14 mouse cellular contexts compared by ENCODE assay signal in genomic region chr1:177705204-177705603, GRCm38 (mm10). TPM values are rescaled to one million over a fixed set of nuclear protein-coding genes. Genes with fewer than 3 reads are reported as not detected.
DNase-seq lines count a peak whose midpoint lies in the region; ATAC-seq and TF ChIP-seq lines count a peak whose summit lies in the region.
"Had no signal": no experiment of that assay in that cellular context is flagged by ENCODE, and none has a peak within 500 bp of the region (broad histone marks: within the 10 kb centered on the region; RNA-seq: fewer than 3 reads in every experiment).

No protein-coding gene starts in this region.

- no peak for ATAC-seq in hindbrain, postnatal 0 days
- ATAC-seq in hindbrain, embryonic 14.5 days (ENCODE audit: low FRiP score): no peak
- ATAC-seq: forebrain, embryonic 15.5 days; hindbrain, embryonic 16.5 days had no signal

- H3K4me3 ChIP-seq in hindbrain, postnatal 0 days (ENCODE audit: low read length): no peak overlapping the region
- H3K4me3 ChIP-seq in hindbrain, embryonic 14.5 days (replicated peaks; ENCODE audit: low read length): no peak overlapping the region
- H3K4me3 ChIP-seq: forebrain, embryonic 15.5 days; heart, embryonic 10.5 days; lung, embryonic 15.5 days had no signal

- no peak for DNase-seq in hindbrain, postnatal 0 days (ENCODE audit: low spot score)
- no peak for DNase-seq in hindbrain, embryonic 14.5 days (ENCODE audit: low spot score)
- peak; percentile 31 for DNase-seq in thymus, postnatal 0 days (ENCODE audit: low spot score)
- no peak for DNase-seq in thymus, postnatal 4 days
- DNase-seq in adipocyte (ENCODE audit: low spot score): peak; percentile 24
- DNase-seq in retina, postnatal 1 day: peak; percentile 37
- no peak for DNase-seq in urinary bladder, postnatal 14 days (ENCODE audit: low spot score)
- no peak for DNase-seq in urinary bladder, adult 18-20 months (ENCODE audit: low spot score in 2 of 2)
- DNase-seq: layer of hippocampus, postnatal 36 days had no signal

- H3K4me2 ChIP-seq in hindbrain, postnatal 0 days (ENCODE audit: low read depth, low read length): no peak overlapping the region
- no peak overlapping the region for H3K4me2 ChIP-seq in hindbrain, embryonic 14.5 days (replicated peaks)
- H3K4me2 ChIP-seq: forebrain, embryonic 15.5 days; lung, embryonic 15.5 days had no signal

- H3K9ac ChIP-seq in hindbrain, postnatal 0 days (replicated peaks; ENCODE audit: low read length): no peak overlapping the region
- H3K9ac ChIP-seq in hindbrain, embryonic 14.5 days: no peak overlapping the region
- H3K9ac ChIP-seq: forebrain, embryonic 15.5 days; lung, embryonic 15.5 days had no signal

- no peaks in the 10 kb centered on the region for H3K4me1 ChIP-seq in hindbrain, postnatal 0 days (ENCODE audit: insufficient read depth, low read length)
- H3K4me1 ChIP-seq in hindbrain, embryonic 14.5 days (replicated peaks; ENCODE audit: control insufficient read depth, insufficient read depth, low read length): no peaks in the 10 kb centered on the region
- H3K4me1 ChIP-seq: lung, embryonic 15.5 days had no signal

- TF ChIP-seq CTCF in hindbrain, postnatal 0 days (IDR thresholded peaks at IDR 0.05; ENCODE audit: low read depth): peak; percentile 34; the same call in 1 of the 2 replicates

- 63% methylated on average over 2 of the region's 2 CpGs for WGBS in hindbrain, postnatal 0 days
- 59% methylated on average over 2 of the region's 2 CpGs for WGBS in hindbrain, embryonic 14.5 days

- H3K27me3 ChIP-seq in hindbrain, postnatal 0 days (ENCODE audit: insufficient read depth, low read length): no peaks in the 10 kb centered on the region
- H3K27me3 ChIP-seq in hindbrain, embryonic 14.5 days (ENCODE audit: control insufficient read depth, insufficient read depth, low read length): no peaks in the 10 kb centered on the region
- H3K27me3 ChIP-seq: forebrain, embryonic 15.5 days; lung, embryonic 15.5 days had no signal

- H3K36me3 ChIP-seq in hindbrain, postnatal 0 days (ENCODE audit: insufficient read depth, low read length): no peaks in the 10 kb centered on the region
- no peaks in the 10 kb centered on the region for H3K36me3 ChIP-seq in hindbrain, embryonic 14.5 days (replicated peaks; ENCODE audit: control insufficient read depth, insufficient read depth)
- H3K36me3 ChIP-seq: forebrain, embryonic 15.5 days; heart, embryonic 10.5 days; lung, embryonic 15.5 days had no signal

- H3K27ac ChIP-seq in hindbrain, postnatal 0 days: no peak overlapping the region
- no peak overlapping the region for H3K27ac ChIP-seq in hindbrain, embryonic 14.5 days
- H3K27ac ChIP-seq: forebrain, embryonic 15.5 days; heart, embryonic 10.5 days; lung, embryonic 15.5 days had no signal

- H3K9me3 ChIP-seq in hindbrain, postnatal 0 days (ENCODE audit: low read length): peaks cover 7% of the 10 kb centered on the region; the same call in 1 of the 2 replicates
- H3K9me3 ChIP-seq in hindbrain, embryonic 14.5 days (ENCODE audit: control insufficient read depth, low read length): peaks cover 6% of the 10 kb centered on the region

RNA-seq across cellular contexts. Expression of gene 1700016C15Rik, which starts 24.4 kb away (rescaled TPM):
- not detected in 2 replicates for total RNA-seq in hindbrain, postnatal 0 days (2014; rRNA removed)
- not detected in 2 replicates for polyA plus RNA-seq in hindbrain, postnatal 0 days (2015; fragmentation: Nextera tagmentation; extraction: Ambion mirVana)
- not detected in 2 replicates for polyA plus RNA-seq in hindbrain, embryonic 14.5 days (2014; fragmentation: Nextera tagmentation; extraction: Ambion mirVana)
- 0.28 and 0.49 TPM in 2 replicates for polyA plus RNA-seq in thymus, postnatal 0 days (2015; fragmentation: Nextera tagmentation; extraction: Ambion mirVana)
- total RNA-seq: layer of hippocampus, postnatal 36 days had no signal
- polyA plus RNA-seq: forebrain, embryonic 15.5 days; heart, embryonic 10.5 days; hindbrain, embryonic 16.5 days; stomach, embryonic 14.5 days had no signal

Comparison
In these comparisons a context has a peak if more than half of its experiments do, and no peak if none do; other contexts are left out.
1. DNase-seq: peak in thymus, postnatal 0 days (single experiment), adipocyte (single experiment) and retina, postnatal 1 day (single experiment); none in hindbrain, postnatal 0 days (single experiment), hindbrain, embryonic 14.5 days (single experiment), thymus, postnatal 4 days (single experiment), urinary bladder, postnatal 14 days (single experiment) and urinary bladder, adult 18-20 months (0 of 2).